Mouse (Mus musculus): Measurements from ENCODE around the gene Arfip1. TPM values are rescaled to one million over a fixed set of nuclear protein-coding genes. Genes with fewer than 3 reads are reported as not detected.

The Arfip1 gene
- total RNA-seq (2015) (54.8 and 58.1 TPM in 2 replicates), total RNA-seq (2017) (91.4 and 91.8 TPM in 2 replicates)

- ATAC-seq (ENCODE audit: poor library complexity, severe bottlenecking) = peak; percentile 93
Measured at GRCm38 (mm10) chr3:84582023-84582912, at the start of gene Arfip1. TSS of gene Arfip1 (minus strand) at chr3:84582625.

- no peak for ATAC-seq (ENCODE audit: poor library complexity, severe bottlenecking)
Measured at GRCm38 (mm10) chr3:84631586-84631985, 49.2 kb upstream of the Arfip1 start.

- ATAC-seq (ENCODE audit: poor library complexity, severe bottlenecking) = peak; percentile 72
Measured at GRCm38 (mm10) chr3:84622026-84622425, 39.6 kb upstream of the Arfip1 start.

GRCm38 (mm10) chr3:84619725-84620124 is 37.3 kb upstream of the Arfip1 start:
- ATAC-seq (ENCODE audit: poor library complexity, severe bottlenecking) = no peak

- no peak for ATAC-seq (ENCODE audit: poor library complexity, severe bottlenecking)
Measured at GRCm38 (mm10) chr3:84619056-84619455, 36.6 kb upstream of the Arfip1 start.

GRCm38 (mm10) chr3:84618627-84619026 is 36.2 kb upstream of the Arfip1 start:
- no peak for ATAC-seq (ENCODE audit: poor library complexity, severe bottlenecking)

GRCm38 (mm10) chr3:84615856-84616225 is 33.4 kb upstream of the Arfip1 start:
- ATAC-seq (ENCODE audit: poor library complexity, severe bottlenecking) = no peak

- ATAC-seq (ENCODE audit: poor library complexity, severe bottlenecking) = peak; percentile 98
Measured at GRCm38 (mm10) chr3:84615050-84615855, 32.8 kb upstream of the Arfip1 start.

- no peak for ATAC-seq (ENCODE audit: poor library complexity, severe bottlenecking)
Measured at GRCm38 (mm10) chr3:84610183-84610710, 27.8 kb upstream of the Arfip1 start.

- 0 out of 2 replicates have a peak, but pooled peaks have one; percentile 35 for ATAC-seq (ENCODE audit: poor library complexity, severe bottlenecking)
Measured at GRCm38 (mm10) chr3:84603212-84603611, 20.8 kb upstream of the Arfip1 start.

- ATAC-seq (ENCODE audit: poor library complexity, severe bottlenecking) = no peak
Measured at GRCm38 (mm10) chr3:84602759-84603158, 20.3 kb upstream of the Arfip1 start.

GRCm38 (mm10) chr3:84601870-84602495 is 19.6 kb upstream of the Arfip1 start:
- no peak for ATAC-seq (ENCODE audit: poor library complexity, severe bottlenecking)

GRCm38 (mm10) chr3:84598756-84599155 is 16.3 kb upstream of the Arfip1 start:
- no peak for ATAC-seq (ENCODE audit: poor library complexity, severe bottlenecking)

GRCm38 (mm10) chr3:84597996-84598734 is 15.7 kb upstream of the Arfip1 start:
- ATAC-seq (ENCODE audit: poor library complexity, severe bottlenecking) = peak; percentile 97

GRCm38 (mm10) chr3:84595677-84596234 is 13.3 kb upstream of the Arfip1 start:
- no peak for ATAC-seq (ENCODE audit: poor library complexity, severe bottlenecking)

- ATAC-seq (ENCODE audit: poor library complexity, severe bottlenecking) = 0 out of 2 replicates have a peak, but pooled peaks have one; percentile 17
Measured at GRCm38 (mm10) chr3:84594894-84595676, 12.7 kb upstream of the Arfip1 start.

GRCm38 (mm10) chr3:84593274-84593673 is 10.8 kb upstream of the Arfip1 start, which contains the start of gene Tigd4:
TSS of gene Tigd4 (plus strand) at chr3:84593574.
- ATAC-seq (ENCODE audit: poor library complexity, severe bottlenecking) = no peak

GRCm38 (mm10) chr3:84586736-84587135 is 4.3 kb upstream of the Arfip1 start:
- no peak for ATAC-seq (ENCODE audit: poor library complexity, severe bottlenecking)

- ATAC-seq (ENCODE audit: poor library complexity, severe bottlenecking) = peak; percentile 34; the same call in 1 of the 2 replicates
Measured at GRCm38 (mm10) chr3:84582913-84583276, 470 bp upstream of the Arfip1 start.
